Mouse (Mus musculus): ENCODE measurements around the gene Lrrc4.

DNA sequence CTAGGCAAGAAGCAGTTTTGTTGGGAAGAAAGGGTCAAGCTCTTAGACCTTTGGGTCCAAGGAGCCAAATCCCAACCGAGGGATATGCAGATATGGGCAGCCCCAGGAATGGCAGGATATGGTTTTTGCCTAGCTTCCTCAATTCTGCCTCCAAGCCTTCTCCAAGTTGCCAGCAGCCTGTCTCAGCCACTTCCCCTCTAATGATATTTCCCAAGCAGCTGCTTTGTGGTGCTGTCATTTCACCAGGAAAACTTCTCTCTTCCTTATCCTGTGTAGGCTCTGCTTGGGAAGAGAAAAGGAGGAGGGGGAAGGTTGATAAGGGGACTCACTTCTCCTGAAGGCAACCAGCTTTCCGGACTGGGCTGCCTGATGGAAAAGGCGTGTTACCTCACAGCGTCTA is 49.4 kb upstream of the Lrrc4 start:
- TF ChIP-seq POLR2A (IDR thresholded peaks at IDR 0.05; ENCODE audit: extremely low read depth, insufficient read depth, low read length) (no peak), CTCF (IDR thresholded peaks at IDR 0.05; ENCODE audit: extremely low read depth, insufficient read depth, low read length) (no peak)

Measured in cortical plate, adult 2 months (tissue).